Mouse (Mus musculus) ZHBTc4 (cell line): Measurements from ENCODE around the gene Rasgrf1.
A peak's percentile ranks its signal among the peaks of the same experiment; 100 is the strongest.

Source experiments
- DNase-seq: peaks from one replicate; pipeline ENCODE4 v3.0.0-alpha.2; 2011; ENCODE audit warnings: low read depth, low spot score

Gene Rasgrf1

GRCm38 (mm10) chr9:89909131-89910010 lies at the start of gene Rasgrf1:
Rasgrf1 (plus strand) TSS chr9:89909908.
- DNase-seq: peak; percentile 78

- DNase-seq: no peak
These were observed 49.6 kb upstream of the Rasgrf1 start for GRCm38 (mm10) chr9:89860145-89860544.

- DNase-seq: no peak
These were observed 49.1 kb upstream of the Rasgrf1 start for GRCm38 (mm10) chr9:89860584-89860983.

GRCm38 (mm10) chr9:89867141-89867540 lies 42.6 kb upstream of the Rasgrf1 start:
- DNase-seq: no peak

- peak; percentile 86 for DNase-seq
These were observed 41.5 kb upstream of the Rasgrf1 start for GRCm38 (mm10) chr9:89868093-89868729.

- DNase-seq: no peak
These were observed 40.1 kb upstream of the Rasgrf1 start for GRCm38 (mm10) chr9:89869594-89869993.

- no peak for DNase-seq
These were observed 39.1 kb upstream of the Rasgrf1 start for GRCm38 (mm10) chr9:89870531-89871150.

GRCm38 (mm10) chr9:89872137-89872536 lies 37.6 kb upstream of the Rasgrf1 start:
- no peak for DNase-seq

GRCm38 (mm10) chr9:89874434-89874833 lies 35.3 kb upstream of the Rasgrf1 start:
- DNase-seq: no peak

- no peak for DNase-seq
These were observed 34.2 kb upstream of the Rasgrf1 start for GRCm38 (mm10) chr9:89875551-89875950.

- DNase-seq: no peak
These were observed 31.2 kb upstream of the Rasgrf1 start for GRCm38 (mm10) chr9:89878471-89879020.

- peak; percentile 78 for DNase-seq
These were observed 30.1 kb upstream of the Rasgrf1 start for GRCm38 (mm10) chr9:89879574-89879973.

- peak; percentile 21 for DNase-seq
These were observed 28.2 kb upstream of the Rasgrf1 start for GRCm38 (mm10) chr9:89881552-89881951.

- DNase-seq: no peak
These were observed 27.1 kb upstream of the Rasgrf1 start for GRCm38 (mm10) chr9:89882583-89882982.

GRCm38 (mm10) chr9:89885701-89886218 lies 23.9 kb upstream of the Rasgrf1 start:
- DNase-seq: no peak

- no peak for DNase-seq
These were observed 18.0 kb upstream of the Rasgrf1 start for GRCm38 (mm10) chr9:89891534-89892293.

GRCm38 (mm10) chr9:89892540-89893188 lies 17.0 kb upstream of the Rasgrf1 start:
- no peak for DNase-seq

GRCm38 (mm10) chr9:89900111-89900824 lies 9.4 kb upstream of the Rasgrf1 start:
- peak; percentile 76 for DNase-seq

GRCm38 (mm10) chr9:89901184-89901583 lies 8.5 kb upstream of the Rasgrf1 start:
- DNase-seq: no peak

GRCm38 (mm10) chr9:89902813-89903212 lies 6.9 kb upstream of the Rasgrf1 start:
- no peak for DNase-seq
